ENCODE assay signal across 17 mouse cellular contexts in the genomic region with DNA sequence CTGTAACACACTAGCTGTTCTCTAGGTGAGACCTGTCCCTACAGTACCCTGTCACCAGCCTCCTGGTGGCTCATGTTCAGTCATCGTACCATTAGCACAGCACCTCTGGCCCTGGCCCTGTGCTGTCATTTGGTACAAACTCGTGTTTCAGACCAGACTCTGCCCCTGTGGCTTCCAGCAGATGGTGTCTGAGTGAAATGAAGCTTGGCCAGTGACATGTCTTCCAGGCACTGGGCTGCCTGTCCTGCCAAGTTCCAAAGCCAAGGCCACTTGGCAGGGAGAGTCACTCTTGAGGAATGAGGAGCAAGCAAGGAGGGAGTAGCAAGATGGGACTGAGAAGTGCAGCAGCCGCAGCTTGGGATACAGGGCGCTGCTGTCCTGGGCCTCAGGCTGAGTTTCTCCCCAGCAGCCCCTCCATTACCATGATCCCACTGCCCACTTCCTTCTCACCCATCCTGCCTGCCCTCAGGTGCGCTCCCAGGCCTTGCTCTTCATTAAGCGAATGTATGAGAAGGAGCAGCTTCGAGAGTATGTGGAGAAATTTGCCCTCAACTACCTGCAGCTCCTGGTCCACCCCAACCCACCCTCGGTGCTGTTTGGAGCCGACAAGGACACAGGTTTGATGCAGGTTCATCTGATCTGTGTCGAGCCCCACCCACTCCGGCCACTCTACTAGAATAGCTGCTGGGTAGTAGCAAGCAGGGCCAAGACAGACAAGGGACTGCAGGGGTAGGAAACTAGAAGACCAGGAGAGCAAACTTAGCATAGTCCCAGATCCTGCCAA. TPM values are rescaled to one million over a fixed set of nuclear protein-coding genes. Genes with fewer than 3 reads are reported as not detected.
A peak's percentile ranks its signal among the peaks of the same experiment; 100 is the strongest.
DNase-seq lines count a peak whose midpoint lies in the region; ATAC-seq lines count a peak whose summit lies in the region.
"Had no signal": no experiment of that assay in that cellular context is flagged by ENCODE, and none has a peak within 500 bp of the region (broad histone marks: within the 10 kb centered on the region; RNA-seq: fewer than 3 reads in every experiment).

No protein-coding gene starts in this region.

- H3K27me3 ChIP-seq in hindbrain, embryonic 12.5 days: no peaks in the 10 kb centered on the region
- no peaks in the 10 kb centered on the region for H3K27me3 ChIP-seq in hindbrain, embryonic 14.5 days (ENCODE audit: control insufficient read depth, insufficient read depth, low read length)
- H3K27me3 ChIP-seq: liver, embryonic 15.5 days; neural tube, embryonic 13.5 days had no signal

- no peaks in the 10 kb centered on the region for H3K4me1 ChIP-seq in hindbrain, embryonic 12.5 days
- no peaks in the 10 kb centered on the region for H3K4me1 ChIP-seq in hindbrain, embryonic 14.5 days (replicated peaks; ENCODE audit: control insufficient read depth, insufficient read depth, low read length)
- H3K4me1 ChIP-seq: liver, embryonic 15.5 days; neural tube, embryonic 13.5 days had no signal

- H3K4me3 ChIP-seq in hindbrain, embryonic 12.5 days: no peak overlapping the region
- H3K4me3 ChIP-seq in hindbrain, embryonic 14.5 days (replicated peaks; ENCODE audit: low read length): no peak overlapping the region
- H3K4me3 ChIP-seq: liver, embryonic 15.5 days; neural tube, embryonic 13.5 days had no signal

- WGBS in hindbrain, embryonic 12.5 days: 93% methylated on average over 11 of the region's 11 CpGs
- 92% methylated on average over 11 of the region's 11 CpGs for WGBS in hindbrain, embryonic 14.5 days

- H3K36me3 ChIP-seq in hindbrain, embryonic 12.5 days: peaks cover 99% of the 10 kb centered on the region
- H3K36me3 ChIP-seq in hindbrain, embryonic 14.5 days (replicated peaks; ENCODE audit: control insufficient read depth, insufficient read depth): peaks cover 99% of the 10 kb centered on the region

- peak; percentile 19; the same call in 1 of the 2 replicates for ATAC-seq in hindbrain, embryonic 12.5 days (ENCODE audit: low FRiP score)
- ATAC-seq in hindbrain, embryonic 14.5 days (ENCODE audit: low FRiP score): no peak
- ATAC-seq: inflammation-experienced regulatory T-cells, adult 6 months had no signal

- H3K27ac ChIP-seq in hindbrain, embryonic 12.5 days: no peak overlapping the region
- H3K27ac ChIP-seq in hindbrain, embryonic 14.5 days: no peak overlapping the region
- H3K27ac ChIP-seq: liver, embryonic 15.5 days; neural tube, embryonic 13.5 days had no signal

- DNase-seq in hindbrain, embryonic 14.5 days (ENCODE audit: low spot score): no peak
- DNase-seq in Muller cell, postnatal 12 days (ENCODE audit: inconsistent ontology term): peak; percentile 32
- peak; percentile 83 to 87 for DNase-seq in adrenal gland, postnatal 36 days
- peak; percentile 75 to 77 for DNase-seq in cerebellum, postnatal 36 days
- DNase-seq in embryo, embryonic 11 days: no peak
- no peak for DNase-seq in spleen, postnatal 14 days (ENCODE audit: low spot score in 2 of 2)
- DNase-seq in kidney, adult 9 months: no peak

- no peak overlapping the region for H3K9ac ChIP-seq in hindbrain, embryonic 12.5 days
- no peak overlapping the region for H3K9ac ChIP-seq in hindbrain, embryonic 14.5 days
- H3K9ac ChIP-seq: liver, embryonic 15.5 days; neural tube, embryonic 13.5 days had no signal

- H3K9me3 ChIP-seq in hindbrain, embryonic 12.5 days (replicated peaks): no peaks in the 10 kb centered on the region
- no peaks in the 10 kb centered on the region for H3K9me3 ChIP-seq in hindbrain, embryonic 14.5 days (ENCODE audit: control insufficient read depth, low read length)
- H3K9me3 ChIP-seq: liver, embryonic 15.5 days; neural tube, embryonic 13.5 days had no signal

- no peak overlapping the region for H3K4me2 ChIP-seq in hindbrain, embryonic 12.5 days (replicated peaks)
- no peak overlapping the region for H3K4me2 ChIP-seq in hindbrain, embryonic 14.5 days (replicated peaks)
- H3K4me2 ChIP-seq: liver, embryonic 15.5 days; neural tube, embryonic 13.5 days had no signal

RNA-seq across cellular contexts. Expression of a gene that starts 8.0 kb away (rescaled TPM):
- polyA plus RNA-seq in hindbrain, embryonic 12.5 days (2016; fragmentation: Nextera tagmentation; extraction: Ambion mirVana): not detected in 2 replicates
- 0.27 and 0.43 TPM in 2 replicates for polyA plus RNA-seq in hindbrain, embryonic 14.5 days (2014; fragmentation: Nextera tagmentation; extraction: Ambion mirVana)
- total RNA-seq in adrenal gland, postnatal 36 days (2021): not detected
- polyA plus RNA-seq: embryonic facial prominence, embryonic 14.5 days; heart, embryonic 14.5 days; inflammation-experienced regulatory T-cells, adult 6 months; liver, embryonic 15.5 days; neural tube, embryonic 13.5 days; small intestine, adult 2 months; thymus, postnatal 0 days had no signal

RNA-seq across cellular contexts. Expression of a gene that starts 22.3 kb away (rescaled TPM):
- 47.0 and 50.8 TPM in 2 replicates for polyA plus RNA-seq in hindbrain, embryonic 12.5 days (2016; fragmentation: Nextera tagmentation; extraction: Ambion mirVana)
- 18.7 and 18.8 TPM in 2 replicates for polyA plus RNA-seq in hindbrain, embryonic 14.5 days (2014; fragmentation: Nextera tagmentation; extraction: Ambion mirVana)
- 100 to 1,000 TPM in 1 of 2 experiments, 10 to 100 TPM in 1; 88.7 to 102 TPM for total RNA-seq in adrenal gland, postnatal 36 days (2021)

RNA-seq across cellular contexts. Expression of a gene that starts 23.1 kb away (rescaled TPM):
- polyA plus RNA-seq in hindbrain, embryonic 12.5 days (2016; fragmentation: Nextera tagmentation; extraction: Ambion mirVana): 0.10 and 0.73 TPM in 2 replicates
- not detected in 2 replicates for polyA plus RNA-seq in hindbrain, embryonic 14.5 days (2014; fragmentation: Nextera tagmentation; extraction: Ambion mirVana)
- total RNA-seq in adrenal gland, postnatal 36 days (2021): not detected
- total RNA-seq: left cerebral cortex, postnatal 14 days had no signal
- polyA plus RNA-seq: brain, embryonic 14.5 days; heart, embryonic 14.5 days; inflammation-experienced regulatory T-cells, adult 6 months had no signal

RNA-seq across cellular contexts. Expression of a gene that starts 29.5 kb away (rescaled TPM):
- 20.1 and 23.6 TPM in 2 replicates for polyA plus RNA-seq in hindbrain, embryonic 12.5 days (2016; fragmentation: Nextera tagmentation; extraction: Ambion mirVana)
- 32.0 and 35.0 TPM in 2 replicates for polyA plus RNA-seq in hindbrain, embryonic 14.5 days (2014; fragmentation: Nextera tagmentation; extraction: Ambion mirVana)
- 10 to 100 TPM; 53.8 to 57.1 TPM for total RNA-seq in adrenal gland, postnatal 36 days (2021)

RNA-seq across cellular contexts. Expression of a gene that starts 37.2 kb away (rescaled TPM):
- polyA plus RNA-seq in hindbrain, embryonic 12.5 days (2016; fragmentation: Nextera tagmentation; extraction: Ambion mirVana): 13.4 and 14.6 TPM in 2 replicates
- polyA plus RNA-seq in hindbrain, embryonic 14.5 days (2014; fragmentation: Nextera tagmentation; extraction: Ambion mirVana): 8.2 and 8.9 TPM in 2 replicates
- 100 to 1,000 TPM in 1 of 2 experiments, 10 to 100 TPM in 1; 81.5 to 110 TPM for total RNA-seq in adrenal gland, postnatal 36 days (2021)
- polyA plus RNA-seq: inflammation-experienced regulatory T-cells, adult 6 months had no signal

Comparison
In these comparisons a context has a peak if more than half of its experiments do, and no peak if none do; other contexts are left out.
1. DNase-seq: peak in Muller cell, postnatal 12 days (single experiment), adrenal gland, postnatal 36 days (2 of 2) and cerebellum, postnatal 36 days (2 of 2); none in hindbrain, embryonic 14.5 days (single experiment), embryo, embryonic 11 days (single experiment), spleen, postnatal 14 days (0 of 2) and kidney, adult 9 months (single experiment).